Comparison of ENCODE assay signal across 8 mouse cellular contexts in the genomic region with DNA sequence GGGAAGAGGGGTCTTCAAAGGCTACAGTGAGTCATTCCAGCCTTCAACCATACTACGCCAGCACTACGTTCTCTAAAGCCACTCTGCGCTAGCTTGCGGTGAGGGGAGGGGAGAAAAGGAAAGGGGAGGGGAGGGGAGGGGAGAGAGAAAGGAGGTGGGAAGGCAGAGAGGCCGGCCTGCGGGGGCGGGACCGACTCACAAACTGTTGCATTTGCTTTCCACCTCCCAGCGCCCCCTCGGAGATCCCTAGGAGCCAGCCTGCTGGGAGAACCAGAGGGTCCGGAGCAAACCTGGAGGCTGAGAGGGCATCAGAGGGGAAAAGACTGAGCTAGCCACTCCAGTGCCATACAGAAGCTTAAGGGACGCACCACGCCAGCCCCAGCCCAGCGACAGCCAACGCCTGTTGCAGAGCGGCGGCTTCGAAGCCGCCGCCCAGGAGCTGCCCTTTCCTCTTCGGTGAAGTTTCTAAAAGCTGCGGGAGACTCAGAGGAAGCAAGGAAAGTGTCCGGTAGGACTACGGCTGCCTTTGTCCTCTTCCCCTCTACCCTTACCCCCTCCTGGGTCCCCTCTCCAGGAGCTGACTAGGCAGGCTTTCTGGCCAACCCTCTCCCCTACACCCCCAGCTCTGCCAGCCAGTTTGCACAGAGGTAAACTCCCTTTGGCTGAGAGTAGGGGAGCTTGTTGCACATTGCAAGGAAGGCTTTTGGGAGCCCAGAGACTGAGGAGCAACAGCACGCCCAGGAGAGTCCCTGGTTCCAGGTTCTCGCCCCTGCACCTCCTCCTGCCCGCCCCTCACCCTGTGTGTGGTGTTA. TPM values are rescaled to one million over a fixed set of nuclear protein-coding genes. Genes with fewer than 3 reads are reported as not detected.
DNase-seq lines count a peak whose midpoint lies in the region; ATAC-seq and TF ChIP-seq lines count a peak whose summit lies in the region.

Ar (plus strand) TSS at position 239 of the 812 bp plus-strand sequence.

- WGBS in heart, adult 2 months: 12% methylated on average over 27 of the region's 27 CpGs
- 19% methylated on average over 26 of the region's 27 CpGs for WGBS in intestine, embryonic 16.5 days
- WGBS in liver, embryonic 14.5 days (ENCODE audit: insufficient replicate concordance): 16% methylated on average over 24 of the region's 27 CpGs
- 18% methylated on average over 25 of the region's 27 CpGs for WGBS in neural tube, embryonic 11.5 days

- TF ChIP-seq EP300 in heart, adult 2 months (IDR thresholded peaks at IDR 0.05; ENCODE audit: insufficient read depth, low read depth, low read length): no peak
- TF ChIP-seq EP300 in liver, embryonic 14.5 days (IDR thresholded peaks at IDR 0.05; ENCODE audit: low read depth): no peak

- no peaks in the 10 kb centered on the region for H3K4me1 ChIP-seq in heart, adult 2 months (ENCODE audit: control insufficient read depth, insufficient read depth, low read length)
- no peaks in the 10 kb centered on the region; the same call in 1 of the 2 replicates for H3K4me1 ChIP-seq in intestine, embryonic 16.5 days (ENCODE audit: control insufficient read depth, insufficient read depth, low read length)
- H3K4me1 ChIP-seq in liver, embryonic 14.5 days (replicated peaks; ENCODE audit: control insufficient read depth in 2 of 2, insufficient read depth in 2 of 2, low read length in 1 of 2): no peaks in the 10 kb centered on the region
- H3K4me1 ChIP-seq in neural tube, embryonic 11.5 days (ENCODE audit: control insufficient read depth, insufficient read depth, low read length): no peaks in the 10 kb centered on the region

- TF ChIP-seq CTCF in heart, adult 2 months (IDR thresholded peaks at IDR 0.05): no peak
- no peak for TF ChIP-seq CTCF in liver, embryonic 14.5 days (IDR thresholded peaks at IDR 0.05; ENCODE audit: low read depth)

- ATAC-seq in intestine, embryonic 16.5 days: peak; percentile 63
- no peak for ATAC-seq in liver, embryonic 14.5 days (ENCODE audit: insufficient read depth)
- ATAC-seq in neural tube, embryonic 11.5 days (ENCODE audit: insufficient read depth, low FRiP score, low TSS enrichment): peak; percentile 40; the same call in 1 of the 2 replicates

- intact Hi-C loops in heart, adult 2 months (cut with DNase I): no loop called here

- H3K79me2 ChIP-seq in heart, adult 2 months (replicated peaks; ENCODE audit: control insufficient read depth, insufficient read depth, low read length): no peaks in the 10 kb centered on the region

- H3K36me3 ChIP-seq in heart, adult 2 months (ENCODE audit: control insufficient read depth, insufficient read depth, low read length): no peaks in the 10 kb centered on the region
- H3K36me3 ChIP-seq in intestine, embryonic 16.5 days (ENCODE audit: control insufficient read depth, insufficient read depth, low read length): no peaks in the 10 kb centered on the region
- no peaks in the 10 kb centered on the region for H3K36me3 ChIP-seq in liver, embryonic 14.5 days (replicated peaks; ENCODE audit: control insufficient read depth, insufficient read depth, low read depth)
- H3K36me3 ChIP-seq in neural tube, embryonic 11.5 days (ENCODE audit: control insufficient read depth, insufficient read depth, low read length): no peaks in the 10 kb centered on the region

- DNase-seq in left cerebral cortex, adult 8-10 months (ENCODE audit: low spot score in 2 of 2): peak in 1 of 2 experiments; percentile 1
- no peak for DNase-seq in left cerebral cortex, adult 11 months (ENCODE audit: low spot score)
- peak; percentile 31 for DNase-seq in embryo, embryonic 10 days (ENCODE audit: low spot score)
- peak; percentile 56 to 66 for DNase-seq in heart, adult 2 months
- DNase-seq in liver, embryonic 14.5 days (ENCODE audit: low read depth in 3 of 3, low spot score in 3 of 3): no peak
- peak; percentile 40 for DNase-seq in neural tube, embryonic 11.5 days (ENCODE audit: low spot score)
- no peak for DNase-seq in frontal cortex, postnatal 10 days (ENCODE audit: low spot score in 2 of 2)

- H3K27ac ChIP-seq in heart, adult 2 months: peak within 1 kb of the TSS; percentile 33; the same call in 1 of the 2 replicates
- H3K27ac ChIP-seq in intestine, embryonic 16.5 days (ENCODE audit: low read length): no peak within 1 kb of the TSS
- no peak within 1 kb of the TSS for H3K27ac ChIP-seq in liver, embryonic 14.5 days
- no peak within 1 kb of the TSS for H3K27ac ChIP-seq in neural tube, embryonic 11.5 days (ENCODE audit: low read depth, low read length)

- peak within 1 kb of the TSS; percentile 65 for H3K9ac ChIP-seq in heart, adult 2 months (ENCODE audit: low read depth, low read length)
- no peak within 1 kb of the TSS for H3K9ac ChIP-seq in intestine, embryonic 16.5 days (ENCODE audit: low read depth, low read length)
- no peak within 1 kb of the TSS for H3K9ac ChIP-seq in liver, embryonic 14.5 days (replicated peaks)
- H3K9ac ChIP-seq in neural tube, embryonic 11.5 days (ENCODE audit: low read length): no peak within 1 kb of the TSS

- no peaks in the 10 kb centered on the region for H3K9me3 ChIP-seq in intestine, embryonic 16.5 days (ENCODE audit: control insufficient read depth, low read length)
- H3K9me3 ChIP-seq in liver, embryonic 14.5 days (ENCODE audit: control insufficient read depth, low read length): no peaks in the 10 kb centered on the region
- H3K9me3 ChIP-seq in neural tube, embryonic 11.5 days (ENCODE audit: control insufficient read depth, low read length): no peaks in the 10 kb centered on the region

- 0 out of 2 replicates have a peak, but pooled peaks cover 2% of the 10 kb centered on the region for H3K27me3 ChIP-seq in heart, adult 2 months (ENCODE audit: control insufficient read depth, insufficient read depth, low read length)
- peaks cover 27% of the 10 kb centered on the region for H3K27me3 ChIP-seq in intestine, embryonic 16.5 days (replicated peaks; ENCODE audit: control insufficient read depth, insufficient read depth, low read length)
- peaks cover 22% of the 10 kb centered on the region for H3K27me3 ChIP-seq in liver, embryonic 14.5 days (ENCODE audit: control insufficient read depth, insufficient read depth, low read length)
- peaks cover 28% of the 10 kb centered on the region for H3K27me3 ChIP-seq in neural tube, embryonic 11.5 days (ENCODE audit: control insufficient read depth, insufficient read depth, low read length)

- peak within 1 kb of the TSS; percentile 44 for H3K4me3 ChIP-seq in heart, adult 2 months
- H3K4me3 ChIP-seq in intestine, embryonic 16.5 days (ENCODE audit: low read length): peak within 1 kb of the TSS; percentile 37
- H3K4me3 ChIP-seq in liver, embryonic 14.5 days (ENCODE audit: insufficient read depth in 1 of 2, low read depth in 2 of 2, low read length in 2 of 2): no peak within 1 kb of the TSS
- peak within 1 kb of the TSS; percentile 37 for H3K4me3 ChIP-seq in neural tube, embryonic 11.5 days (ENCODE audit: low read depth, low read length)

- TF ChIP-seq POLR2A in heart, adult 2 months (IDR thresholded peaks at IDR 0.05; ENCODE audit: insufficient read depth, low read depth, low read length): no peak

- peak within 1 kb of the TSS; percentile 60 for H3K4me2 ChIP-seq in intestine, embryonic 16.5 days (ENCODE audit: low read depth, low read length)
- peak within 1 kb of the TSS; percentile 6; the same call in 1 of the 2 replicates for H3K4me2 ChIP-seq in liver, embryonic 14.5 days (ENCODE audit: low read depth)
- peak within 1 kb of the TSS; percentile 62 for H3K4me2 ChIP-seq in neural tube, embryonic 11.5 days (ENCODE audit: low read depth)

RNA-seq across cellular contexts. Expression of gene Ar, which starts in this region (rescaled TPM):
- 10 to 100 TPM; 12.6 to 15.7 (median 15.3) TPM for total RNA-seq in left cerebral cortex, adult 8-10 months (2022)
- total RNA-seq in heart, adult 2 months (2021): 1 to 10 TPM; 2.1 to 3.8 TPM
- 0.59 and 0.97 TPM in 2 replicates for polyA plus RNA-seq in heart, adult 2 months (2012; rRNA removed)
- polyA plus RNA-seq in intestine, embryonic 16.5 days (2015; fragmentation: Nextera tagmentation; extraction: Ambion mirVana): 0.16 and 0.18 TPM in 2 replicates
- polyA plus RNA-seq in liver, embryonic 14.5 days (2012; rRNA removed): not detected in 2 replicates
- polyA plus RNA-seq in liver, embryonic 14.5 days (2014; fragmentation: Nextera tagmentation; extraction: Ambion mirVana): not detected in 2 replicates
- 0.04 and 0.09 TPM in 2 replicates for polyA plus RNA-seq in neural tube, embryonic 11.5 days (2014; fragmentation: Nextera tagmentation; extraction: Ambion mirVana)

Comparison
In these comparisons a context has a peak if more than half of its experiments do, and no peak if none do; other contexts are left out.
1. Peak in ATAC-seq, H3K4me3 ChIP-seq and H3K4me2 ChIP-seq in intestine, embryonic 16.5 days; RNA of the gene not detected or under 1 TPM.
2. Peak in DNase-seq, ATAC-seq, H3K4me3 ChIP-seq and H3K4me2 ChIP-seq in neural tube, embryonic 11.5 days; RNA of the gene not detected or under 1 TPM.
3. DNase-seq: peak in embryo, embryonic 10 days (single experiment) and heart, adult 2 months (2 of 2); none in left cerebral cortex, adult 11 months (single experiment), liver, embryonic 14.5 days (0 of 3) and frontal cortex, postnatal 10 days (0 of 2).
4. H3K4me2 ChIP-seq: peak in every context shown above with its lines; median percentile 62 in neural tube, embryonic 11.5 days; 60 in intestine, embryonic 16.5 days; 6 in liver, embryonic 14.5 days.